Mouse (Mus musculus) bone marrow macrophage, adult 2 months (primary cell): ENCODE measurements around the gene Tbce.

Experiments
- CTCF ChIP-seq: IDR thresholded peaks from 2 replicates; pipeline ENCODE4 v1.5.1; 2012; ENCODE audit warnings: low read depth, mild to moderate bottlenecking, low read length, moderate library complexity
- POLR2A ChIP-seq: IDR thresholded peaks from 2 replicates; pipeline ENCODE4 v1.6.1; 2012; ENCODE audit warnings: mild to moderate bottlenecking, low read depth, low read length, borderline replicate concordance

DNA sequence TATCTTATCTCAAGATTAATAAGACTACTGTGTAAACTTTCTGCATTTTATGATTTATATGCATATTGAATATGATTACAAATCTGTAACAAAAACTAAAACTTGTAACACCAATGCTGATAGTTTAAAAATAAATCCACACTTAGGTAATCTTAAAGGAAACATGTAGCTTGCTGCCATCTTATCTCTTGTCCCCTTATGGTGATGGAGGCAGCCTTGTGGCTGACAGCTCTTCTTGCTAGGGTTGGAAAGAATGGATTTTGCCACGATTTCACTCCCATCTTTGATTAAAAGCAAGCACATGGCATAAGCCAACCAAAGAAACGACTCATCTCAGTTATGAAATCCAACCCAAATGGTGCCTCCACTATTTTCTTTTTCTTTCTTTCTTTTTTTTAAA, 5.1 kb upstream of the Tbce start:
- TF ChIP-seq CTCF: no peak
- no peak for TF ChIP-seq POLR2A
